Mouse (Mus musculus) spleen, postnatal 10 days (tissue): Measurements from ENCODE around the gene Olfm2.

Experiments used
- DNase-seq, 2 experiments: peaks; one replicate each; pipeline ENCODE4 v3.0.0; 2021 to 2022; ENCODE audit warnings: low spot score in 2 of 2

The Olfm2 gene

DNA sequence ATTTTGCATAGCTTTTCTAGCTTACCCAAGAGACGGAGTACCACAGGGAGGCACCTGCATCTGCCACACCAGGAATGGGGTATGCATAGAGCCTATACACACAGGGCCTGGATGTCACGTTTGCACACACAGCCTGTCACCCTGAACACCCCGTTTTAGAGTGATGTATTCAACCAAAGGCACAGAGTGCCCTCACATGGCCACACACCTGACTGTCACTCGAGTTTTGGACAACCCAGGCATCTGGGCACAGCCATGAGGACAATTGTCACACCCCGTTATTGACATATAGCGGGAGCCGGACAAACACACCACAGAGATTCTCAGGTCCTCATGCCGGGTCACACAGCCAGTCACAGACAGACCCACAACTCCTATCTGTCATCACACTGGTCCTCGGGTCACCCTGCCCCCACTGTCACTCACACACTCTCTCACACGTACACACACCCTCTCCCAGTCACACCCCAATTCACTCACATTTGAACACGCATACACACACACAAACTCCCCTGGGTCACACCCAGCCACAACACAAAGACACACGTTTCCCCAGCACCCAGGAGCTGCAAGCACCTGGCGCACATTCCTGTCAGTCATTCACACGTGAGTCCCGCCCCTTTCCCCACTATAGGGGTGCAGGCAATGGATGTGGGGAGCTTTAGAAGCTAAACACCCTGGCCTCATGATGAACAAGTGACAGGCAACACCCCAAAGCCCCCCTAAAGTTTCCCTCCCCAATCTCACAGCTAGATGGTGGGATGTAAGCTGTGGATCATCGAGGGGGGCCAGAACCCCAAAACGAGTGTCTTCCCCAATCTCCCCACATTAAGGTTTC, 801 bp downstream of the Olfm2 start:
- no peak for DNase-seq

GRCm38 (mm10) chr9:20743946-20744738, 2.0 kb downstream of the Olfm2 start:
- DNase-seq: peak in 1 of 2 experiments; percentile 46

GRCm38 (mm10) chr9:20740407-20740806, 5.7 kb downstream of the Olfm2 start:
- peak; percentile 64 to 81 for DNase-seq

DNA sequence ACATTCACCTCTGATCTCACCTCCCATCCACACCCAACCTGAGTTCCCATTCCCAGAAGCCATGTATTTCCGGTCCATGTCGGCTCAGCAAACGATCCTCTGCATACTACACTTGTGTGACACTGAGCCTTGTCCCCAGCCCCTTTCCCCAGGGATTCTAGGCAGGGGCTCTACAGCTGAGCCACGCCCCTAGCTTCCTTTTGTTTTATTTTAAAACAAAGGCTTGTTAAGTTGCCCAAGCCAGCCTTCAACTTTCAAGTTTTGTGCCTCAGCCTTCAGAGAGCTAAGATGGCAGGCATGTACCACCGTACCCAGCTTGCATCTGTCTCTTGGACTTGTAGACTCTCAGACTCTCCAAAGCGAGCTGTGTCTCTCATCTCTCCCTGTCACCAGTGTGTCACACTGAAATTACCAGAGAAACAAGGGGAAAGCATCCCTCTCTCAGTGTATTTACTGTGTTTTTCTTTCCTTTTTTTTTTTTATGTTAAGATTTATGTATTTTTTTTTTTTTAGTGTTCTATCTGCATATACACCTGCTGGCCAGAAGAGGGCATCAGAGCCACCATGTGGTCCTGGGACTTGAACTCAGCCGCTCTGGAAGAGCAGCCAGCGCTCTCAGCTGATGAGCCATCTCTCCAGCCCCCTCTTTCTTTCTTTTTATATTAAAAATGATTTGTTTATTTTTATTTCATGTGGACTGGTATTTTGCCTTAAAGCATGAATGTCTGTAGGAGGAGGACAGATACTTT, 7.7 kb downstream of the Olfm2 start:
- DNase-seq: peak in 1 of 2 experiments; percentile 40

GRCm38 (mm10) chr9:20737227-20737626, 8.9 kb downstream of the Olfm2 start:
- no peak for DNase-seq

GRCm38 (mm10) chr9:20734692-20735091, 11.5 kb downstream of the Olfm2 start:
- DNase-seq: no peak

DNA sequence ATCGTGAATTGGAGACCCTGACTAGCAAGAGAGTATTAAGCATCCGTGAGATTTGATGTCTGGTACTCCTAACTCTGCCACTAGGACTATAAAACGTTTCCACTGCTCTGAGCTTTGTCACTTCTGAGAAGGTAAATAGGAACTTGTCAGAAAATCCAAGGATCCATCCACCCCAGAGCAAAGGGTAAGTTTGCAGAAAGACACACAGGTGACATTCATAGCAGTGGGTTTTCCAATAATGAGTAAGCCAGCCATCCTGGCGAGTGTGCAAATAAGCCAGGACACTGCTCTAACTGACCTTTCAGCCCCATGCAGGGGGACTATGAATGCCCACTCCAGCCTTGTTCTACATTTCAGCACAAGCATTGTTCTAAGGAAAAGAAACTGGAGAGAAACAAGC, 14.4 kb downstream of the Olfm2 start:
- no peak for DNase-seq

GRCm38 (mm10) chr9:20729451-20729850, 16.7 kb downstream of the Olfm2 start:
- no peak for DNase-seq

GRCm38 (mm10) chr9:20727601-20728113, 18.5 kb downstream of the Olfm2 start:
- peak; percentile 9 to 60 for DNase-seq

- DNase-seq: no peak
These were observed 19.1 kb downstream of the Olfm2 start for GRCm38 (mm10) chr9:20726859-20727600.

GRCm38 (mm10) chr9:20726134-20726858, 19.9 kb downstream of the Olfm2 start:
- no peak for DNase-seq

- no peak for DNase-seq
These were observed 24.6 kb downstream of the Olfm2 start for GRCm38 (mm10) chr9:20721582-20721981.

GRCm38 (mm10) chr9:20715332-20715731, 30.8 kb downstream of the Olfm2 start:
- peak in 1 of 2 experiments; percentile 37 for DNase-seq

GRCm38 (mm10) chr9:20713478-20713987, 32.6 kb downstream of the Olfm2 start:
- DNase-seq: no peak

DNA sequence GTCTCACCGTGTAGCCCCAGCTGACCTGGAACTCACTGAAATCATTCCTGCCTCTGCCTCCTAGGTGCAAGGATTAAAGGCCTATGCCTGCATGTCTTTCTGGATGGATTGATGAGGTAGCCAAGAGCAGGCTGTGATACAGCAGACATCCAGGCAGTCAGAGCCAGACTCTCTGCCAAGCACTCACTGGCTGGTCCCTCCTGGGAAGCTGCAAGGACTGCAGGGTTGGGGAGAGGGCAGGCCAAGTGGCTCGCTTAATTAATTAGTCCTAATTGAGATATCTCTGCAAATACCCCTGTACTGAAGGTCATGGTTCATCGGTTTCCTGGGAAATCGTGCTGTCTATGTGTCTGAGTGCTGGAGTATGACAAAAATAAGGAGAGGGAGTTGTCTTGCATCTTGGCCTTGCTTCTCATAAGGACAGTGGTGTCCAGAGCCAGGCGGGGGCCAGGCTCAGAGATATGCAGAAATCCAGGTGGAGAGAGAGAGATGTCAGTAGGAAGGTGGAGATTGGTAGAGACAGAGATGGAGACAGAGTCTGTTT, 33.1 kb downstream of the Olfm2 start:
- DNase-seq: no peak

GRCm38 (mm10) chr9:20710471-20710870, 35.7 kb downstream of the Olfm2 start:
- no peak for DNase-seq

DNA sequence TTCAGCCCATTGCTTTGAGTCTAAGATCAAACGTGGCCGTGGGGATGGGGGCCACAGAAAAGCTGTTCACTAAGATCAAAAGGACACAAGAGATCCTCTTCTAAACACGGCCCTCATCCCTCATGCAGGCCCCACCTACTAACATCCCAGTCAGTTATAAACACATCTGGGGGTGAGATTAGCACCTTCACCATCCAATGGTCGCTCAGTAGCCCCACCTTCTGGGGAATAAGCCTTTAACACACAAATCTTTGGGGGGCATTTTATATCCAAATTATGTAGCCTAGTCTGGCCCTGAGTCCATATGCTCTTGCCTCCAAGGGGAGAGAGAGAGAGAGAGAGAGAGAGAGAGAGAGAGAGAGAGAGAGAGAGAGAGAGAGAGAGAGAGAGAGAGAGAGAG, 40.2 kb downstream of the Olfm2 start:
- peak in 1 of 2 experiments; percentile 22 for DNase-seq

GRCm38 (mm10) chr9:20705420-20705819, 40.7 kb downstream of the Olfm2 start:
- no peak for DNase-seq

- no peak for DNase-seq
These were observed 42.2 kb downstream of the Olfm2 start for GRCm38 (mm10) chr9:20703832-20704380.

DNA sequence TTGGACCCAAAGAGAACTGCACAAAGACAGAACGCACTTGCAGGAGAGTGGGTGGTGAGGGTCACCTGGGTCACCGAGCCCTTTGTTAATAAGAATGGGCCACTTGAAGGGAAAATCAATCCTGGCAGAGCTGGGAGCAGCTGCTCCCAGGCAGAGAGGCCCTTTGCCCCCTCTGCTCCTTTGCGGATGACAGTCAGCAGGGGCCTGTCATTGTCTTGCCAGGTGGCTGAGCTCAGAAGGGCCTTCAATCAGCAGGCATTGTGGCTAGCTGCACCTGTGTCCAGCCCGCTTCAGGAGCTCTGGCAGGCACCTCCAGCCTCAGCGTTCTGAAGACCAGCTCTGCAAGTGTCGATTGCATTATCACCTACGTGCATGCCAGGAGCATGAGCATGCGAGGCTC, 48.7 kb downstream of the Olfm2 start:
- no peak for DNase-seq
